Mouse (Mus musculus) frontal cortex, adult (tissue): ENCODE measurements around the gene Nsg1.

Experiments
- ATAC-seq: cut with Nextera tagmentation; 2 replicates; pipeline ENCODE4 v1.9.2; 2017; ENCODE audit warnings: mild to moderate bottlenecking, moderate library complexity, mixed read lengths; ENCODE audit not compliant: low TSS enrichment

Nsg1 gene

GRCm38 (mm10) chr5:38146524-38146923 lies 13.2 kb downstream of the Nsg1 start:
- no peak for ATAC-seq

- no peak for ATAC-seq
Measured at GRCm38 (mm10) chr5:38140893-38141292, 18.8 kb downstream of the Nsg1 start.

GRCm38 (mm10) chr5:38137163-38137562 lies 22.5 kb downstream of the Nsg1 start:
- 0 out of 2 replicates have a peak, but pooled peaks have one; percentile 2 for ATAC-seq

GRCm38 (mm10) chr5:38136247-38136646 lies 23.5 kb downstream of the Nsg1 start:
- no peak; the same call in 1 of the 2 replicates for ATAC-seq

GRCm38 (mm10) chr5:38129339-38129738 lies 30.4 kb downstream of the Nsg1 start:
- ATAC-seq = no peak

- ATAC-seq = peak; percentile 83
Measured at GRCm38 (mm10) chr5:38126519-38127306, 33.0 kb downstream of the Nsg1 start.

- ATAC-seq = no peak
Measured at GRCm38 (mm10) chr5:38121699-38122098, 38.0 kb downstream of the Nsg1 start.

GRCm38 (mm10) chr5:38119268-38119667 lies 40.4 kb downstream of the Nsg1 start:
- ATAC-seq = no peak

- ATAC-seq = peak; percentile 87
Measured at GRCm38 (mm10) chr5:38117056-38117455, 42.7 kb downstream of the Nsg1 start.

GRCm38 (mm10) chr5:38114526-38114925 lies 45.2 kb downstream of the Nsg1 start:
- ATAC-seq = no peak

GRCm38 (mm10) chr5:38106807-38107206 lies 52.9 kb downstream of the Nsg1 start:
- no peak for ATAC-seq

- ATAC-seq = no peak
Measured at GRCm38 (mm10) chr5:38106080-38106697, 53.5 kb downstream of the Nsg1 start.

GRCm38 (mm10) chr5:38102945-38103344 lies 56.8 kb downstream of the Nsg1 start:
- no peak for ATAC-seq

- ATAC-seq = no peak
Measured at GRCm38 (mm10) chr5:38099139-38099676, 60.5 kb downstream of the Nsg1 start.

- peak; percentile 81 for ATAC-seq
Measured at GRCm38 (mm10) chr5:38097501-38098093, 62.1 kb downstream of the Nsg1 start.

- no peak for ATAC-seq
Measured at GRCm38 (mm10) chr5:38094331-38094730, 65.4 kb downstream of the Nsg1 start.

GRCm38 (mm10) chr5:38091966-38092304 lies 67.8 kb downstream of the Nsg1 start:
- ATAC-seq = no peak

- peak; percentile 79; the same call in 1 of the 2 replicates for ATAC-seq
Measured at GRCm38 (mm10) chr5:38091046-38091965, 68.4 kb downstream of the Nsg1 start.

GRCm38 (mm10) chr5:38090581-38090980 lies 69.1 kb downstream of the Nsg1 start:
- no peak for ATAC-seq

GRCm38 (mm10) chr5:38090111-38090510 lies 69.6 kb downstream of the Nsg1 start:
- ATAC-seq = no peak
